Mouse (Mus musculus) heart, postnatal 25 days (tissue): ENCODE data around the gene B3galt5. TPM values are rescaled to one million over a fixed set of nuclear protein-coding genes. Genes with fewer than 3 reads are reported as not detected.
A peak's percentile ranks its signal among the peaks of the same experiment; 100 is the strongest.

Source experiments
- DNase-seq: peaks from one replicate; pipeline ENCODE4 v3.0.0; 2022; ENCODE audit warnings: low spot score
- intact Hi-C: fragments of 180-260 bp; cut with DNase I; formaldehyde crosslinking; loops from one replicate; pipeline ENCODE4 v1.15.1; 2025
- total RNA-seq, 2 experiments: library from RNA; stranded (reverse); gene quantifications; 2 replicates each; pipeline ENCODE4 v1.2.3; 2021

Gene B3galt5
- not detected for total RNA-seq

GRCm38 (mm10) chr16:96235366-96235970 lies at the start of gene B3galt5:
TSS of gene B3galt5 (plus strand) at chr16:96235801.
- DNase-seq = no peak

GRCm38 (mm10) chr16:96187619-96188018 lies 48.0 kb upstream of the B3galt5 start:
- no peak for DNase-seq
- intact Hi-C loops = no loop called here

More at GRCm38 (mm10) chr16:96235366-96235970, at the start of gene B3galt5:
- intact Hi-C loops = no loop called here

- intact Hi-C loops = no loop called here
- DNase-seq = peak; percentile 98
Observed at GRCm38 (mm10) chr16:96191531-96192506, 43.8 kb upstream of the B3galt5 start, which contains the start of gene Lca5l. TSS of gene Lca5l (minus strand) at chr16:96192271.

- intact Hi-C loops = no loop called here
- peak; percentile 76 for DNase-seq
Observed at GRCm38 (mm10) chr16:96199913-96200701, 35.5 kb upstream of the B3galt5 start, which contains the start of gene Sh3bgr. TSS of gene Sh3bgr (plus strand) at chr16:96200450.

- DNase-seq = no peak
- intact Hi-C loops = no loop called here
Observed at GRCm38 (mm10) chr16:96200702-96201028, 34.9 kb upstream of the B3galt5 start.

GRCm38 (mm10) chr16:96201485-96202232 lies 33.9 kb upstream of the B3galt5 start:
- intact Hi-C loops = no loop called here
- DNase-seq = no peak

- intact Hi-C loops = no loop called here
- no peak for DNase-seq
Observed at GRCm38 (mm10) chr16:96209789-96210188, 25.8 kb upstream of the B3galt5 start.

- DNase-seq = no peak
- intact Hi-C loops = no loop called here
Observed at GRCm38 (mm10) chr16:96210856-96211255, 24.7 kb upstream of the B3galt5 start.

- DNase-seq = no peak
- intact Hi-C loops = no loop called here
Observed at GRCm38 (mm10) chr16:96213027-96213426, 22.6 kb upstream of the B3galt5 start.

GRCm38 (mm10) chr16:96221491-96221890 lies 14.1 kb upstream of the B3galt5 start:
- DNase-seq = peak; percentile 40
- intact Hi-C loops = no loop called here

- no peak for DNase-seq
- intact Hi-C loops = no loop called here
Observed at GRCm38 (mm10) chr16:96221959-96222358, 13.6 kb upstream of the B3galt5 start.

- intact Hi-C loops = no loop called here
- no peak for DNase-seq
Observed at GRCm38 (mm10) chr16:96222452-96222851, 13.1 kb upstream of the B3galt5 start.

- intact Hi-C loops = no loop called here
- no peak for DNase-seq
Observed at GRCm38 (mm10) chr16:96228438-96228837, 7.2 kb upstream of the B3galt5 start.

- intact Hi-C loops = no loop called here
- no peak for DNase-seq
Observed at GRCm38 (mm10) chr16:96229044-96229555, 6.5 kb upstream of the B3galt5 start.

GRCm38 (mm10) chr16:96230411-96230810 lies 5.2 kb upstream of the B3galt5 start:
- intact Hi-C loops = loop anchor here (1.0 kb wide), 1 partner anchor 111 kb away; no protein-coding TSS in a partner anchor
- DNase-seq = no peak

- intact Hi-C loops = no loop called here
Observed at GRCm38 (mm10) chr16:96231251-96231650, 4.3 kb upstream of the B3galt5 start.

GRCm38 (mm10) chr16:96231974-96232373 lies 3.6 kb upstream of the B3galt5 start:
- intact Hi-C loops = no loop called here
- DNase-seq = no peak

More at GRCm38 (mm10) chr16:96231251-96231650, 4.3 kb upstream of the B3galt5 start:
- DNase-seq = no peak

- DNase-seq = no peak
- intact Hi-C loops = no loop called here
Observed at GRCm38 (mm10) chr16:96233996-96234395, 1.6 kb upstream of the B3galt5 start.

- intact Hi-C loops = no loop called here
- no peak for DNase-seq
Observed at GRCm38 (mm10) chr16:96244496-96244895, 8.9 kb downstream of the B3galt5 start.
